Comparison of ENCODE assay signal across 20 mouse cellular contexts in genomic region chr1:13839619-13840308, GRCm38 (mm10).
DNase-seq lines count a peak whose midpoint lies in the region; ATAC-seq lines count a peak whose summit lies in the region.
"Had no signal": no experiment of that assay in that cellular context is flagged by ENCODE, and none has a peak within 500 bp of the region (broad histone marks: within the 10 kb centered on the region; RNA-seq: fewer than 3 reads in every experiment).

No protein-coding gene starts in this region.

- peak; percentile 9 for DNase-seq in liver
- DNase-seq in ES-CJ7 (ENCODE audit: low read depth, low spot score): peak; percentile 44
- peak; percentile 35 for DNase-seq in lung, postnatal 25 days (ENCODE audit: low spot score)
- no peak for DNase-seq in cerebellum, adult 11 months
- DNase-seq in embryo, embryonic 9.5 days (ENCODE audit: extremely low spot score): no peak
- DNase-seq: cerebellum, postnatal 14 days; heart, postnatal 36 days; right cerebral cortex, postnatal 14 days; thymus, postnatal 25 days had no signal

- H3K36me3 ChIP-seq in liver, embryonic 12.5 days: no peaks in the 10 kb centered on the region
- H3K36me3 ChIP-seq in intestine, embryonic 16.5 days (ENCODE audit: control insufficient read depth, insufficient read depth, low read length): no peaks in the 10 kb centered on the region
- H3K36me3 ChIP-seq: forebrain, embryonic 15.5 days; kidney, embryonic 15.5 days; limb, embryonic 12.5 days; stomach, embryonic 15.5 days had no signal

- 35% methylated on average over 11 of the region's 11 CpGs for WGBS in liver, embryonic 12.5 days (ENCODE audit: insufficient replicate concordance)
- 67% methylated on average over 11 of the region's 11 CpGs for WGBS in intestine, embryonic 16.5 days

- H3K4me1 ChIP-seq in liver, embryonic 12.5 days: no peaks in the 10 kb centered on the region
- H3K4me1 ChIP-seq in intestine, embryonic 16.5 days (ENCODE audit: control insufficient read depth, insufficient read depth, low read length): no peaks in the 10 kb centered on the region
- H3K4me1 ChIP-seq: forebrain, embryonic 15.5 days; kidney, embryonic 15.5 days; stomach, embryonic 15.5 days had no signal

- no peak overlapping the region for H3K27ac ChIP-seq in liver, embryonic 12.5 days
- no peak overlapping the region for H3K27ac ChIP-seq in intestine, embryonic 16.5 days (ENCODE audit: low read length)
- H3K27ac ChIP-seq: forebrain, embryonic 15.5 days; kidney, embryonic 15.5 days; limb, embryonic 12.5 days; stomach, embryonic 15.5 days had no signal

- no peak overlapping the region for H3K9ac ChIP-seq in liver, embryonic 12.5 days
- no peak overlapping the region for H3K9ac ChIP-seq in intestine, embryonic 16.5 days (ENCODE audit: low read depth, low read length)
- H3K9ac ChIP-seq: forebrain, embryonic 15.5 days; kidney, embryonic 15.5 days; limb, embryonic 12.5 days; stomach, embryonic 15.5 days had no signal

- no peak for ATAC-seq in liver, embryonic 12.5 days
- ATAC-seq in granulocyte monocyte progenitor cell, adult 5-6 weeks (replicated peaks; ENCODE audit: poor library complexity, severe bottlenecking): peak; percentile 98
- no peak for ATAC-seq in intestine, embryonic 16.5 days
- ATAC-seq: forebrain, embryonic 15.5 days; inflammation-experienced regulatory T-cells, adult 6 months; midbrain, embryonic 16.5 days had no signal

- H3K27me3 ChIP-seq in liver, embryonic 12.5 days (replicated peaks): no peaks in the 10 kb centered on the region
- H3K27me3 ChIP-seq in intestine, embryonic 16.5 days (replicated peaks; ENCODE audit: control insufficient read depth, insufficient read depth, low read length): no peaks in the 10 kb centered on the region
- H3K27me3 ChIP-seq: forebrain, embryonic 15.5 days; kidney, embryonic 15.5 days; stomach, embryonic 15.5 days had no signal

- no peaks in the 10 kb centered on the region for H3K9me3 ChIP-seq in liver, embryonic 12.5 days (replicated peaks)
- no peaks in the 10 kb centered on the region for H3K9me3 ChIP-seq in intestine, embryonic 16.5 days (ENCODE audit: control insufficient read depth, low read length)
- H3K9me3 ChIP-seq: forebrain, embryonic 15.5 days; kidney, embryonic 15.5 days; limb, embryonic 12.5 days; stomach, embryonic 15.5 days had no signal

- no peak overlapping the region for H3K4me2 ChIP-seq in liver, embryonic 12.5 days
- H3K4me2 ChIP-seq in intestine, embryonic 16.5 days (ENCODE audit: low read depth, low read length): no peak overlapping the region
- H3K4me2 ChIP-seq: forebrain, embryonic 15.5 days; heart, embryonic 11.5 days; kidney, embryonic 15.5 days; limb, embryonic 12.5 days; stomach, embryonic 15.5 days had no signal

- no peak overlapping the region for H3K4me3 ChIP-seq in liver, embryonic 12.5 days
- H3K4me3 ChIP-seq in intestine, embryonic 16.5 days (ENCODE audit: low read length): no peak overlapping the region
- H3K4me3 ChIP-seq: erythroblast, embryonic 14.5 days; forebrain, embryonic 15.5 days; kidney, embryonic 15.5 days; limb, embryonic 12.5 days; stomach, embryonic 15.5 days had no signal

Comparison
In these comparisons a context has a peak if more than half of its experiments do, and no peak if none do; other contexts are left out.
1. DNase-seq: peak in liver (single experiment), ES-CJ7 (single experiment) and lung, postnatal 25 days (single experiment); none in cerebellum, adult 11 months (single experiment) and embryo, embryonic 9.5 days (single experiment).